ENCODE assay signal across 10 mouse cellular contexts in the genomic region with DNA sequence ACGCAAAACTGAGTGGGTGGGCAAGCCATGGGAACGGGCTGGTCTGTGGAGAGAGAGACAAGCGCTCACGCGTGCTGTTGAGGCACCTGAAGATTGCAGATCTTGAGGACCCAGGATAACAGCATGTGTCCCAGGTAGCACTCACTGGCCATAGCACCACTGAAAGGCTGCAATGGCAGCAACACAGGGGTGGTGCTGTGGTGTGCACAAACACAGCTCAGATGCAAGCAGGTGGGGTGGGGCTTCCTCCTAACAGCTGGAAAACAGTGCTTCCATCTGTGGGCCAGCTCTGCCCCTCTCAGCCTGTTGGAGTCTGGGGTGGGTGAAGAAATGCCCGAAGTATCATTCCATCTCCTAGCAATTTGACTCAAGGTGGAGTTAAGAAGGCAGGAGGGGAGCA. TPM values are rescaled to one million over a fixed set of nuclear protein-coding genes. Genes with fewer than 3 reads are reported as not detected.
DNase-seq lines count a peak whose midpoint lies in the region; ATAC-seq and TF ChIP-seq lines count a peak whose summit lies in the region.
"Had no signal": no experiment of that assay in that cellular context is flagged by ENCODE, and none has a peak within 500 bp of the region (broad histone marks: within the 10 kb centered on the region; RNA-seq: fewer than 3 reads in every experiment).

Bclaf3 (plus strand) TSS at position 301 of the 400 bp plus-strand sequence.

- no peak for ATAC-seq in lung, embryonic 14.5 days (ENCODE audit: insufficient read depth)
- no peak for ATAC-seq in hindbrain, embryonic 11.5 days (ENCODE audit: low FRiP score)
- no peak for ATAC-seq in neural tube, embryonic 12.5 days (ENCODE audit: low FRiP score, low read depth)

- no peak for DNase-seq in adrenal gland, adult 8-10 months
- no peak for DNase-seq in adrenal gland, postnatal 14 days
- no peak for DNase-seq in lung, embryonic 14.5 days
- no peak for DNase-seq in lung, postnatal 10 days
- no peak for DNase-seq in hindbrain, embryonic 11.5 days (ENCODE audit: low spot score)
- DNase-seq in gastrocnemius, adult 18-20 months (ENCODE audit: low spot score), result no peak
- DNase-seq in ovary, adult 18-20 months (ENCODE audit: low spot score), result no peak
- DNase-seq: cerebellum, adult 11 months; right cerebral cortex, postnatal 4 days had no signal

- H3K4me2 ChIP-seq in lung, embryonic 14.5 days, result no peak within 1 kb of the TSS
- no peak within 1 kb of the TSS for H3K4me2 ChIP-seq in hindbrain, embryonic 11.5 days (replicated peaks; ENCODE audit: low read depth, low read length)
- H3K4me2 ChIP-seq in neural tube, embryonic 12.5 days (replicated peaks), result no peak within 1 kb of the TSS

- no peak within 1 kb of the TSS for H3K4me3 ChIP-seq in lung, embryonic 14.5 days (ENCODE audit: low read depth, low read length)
- no peak within 1 kb of the TSS for H3K4me3 ChIP-seq in hindbrain, embryonic 11.5 days (ENCODE audit: low read depth, low read length)
- no peak within 1 kb of the TSS for H3K4me3 ChIP-seq in neural tube, embryonic 12.5 days

- no peak within 1 kb of the TSS for H3K9ac ChIP-seq in lung, embryonic 14.5 days
- no peak within 1 kb of the TSS for H3K9ac ChIP-seq in hindbrain, embryonic 11.5 days (ENCODE audit: low read depth, low read length)
- H3K9ac ChIP-seq in neural tube, embryonic 12.5 days, result no peak within 1 kb of the TSS

- no peaks in the 10 kb centered on the region for H3K9me3 ChIP-seq in lung, embryonic 14.5 days (ENCODE audit: low read depth, low read length)
- no peaks in the 10 kb centered on the region for H3K9me3 ChIP-seq in hindbrain, embryonic 11.5 days (ENCODE audit: control insufficient read depth, low read length)
- no peaks in the 10 kb centered on the region for H3K9me3 ChIP-seq in neural tube, embryonic 12.5 days

- WGBS in lung, embryonic 14.5 days, result 76% methylated on average over 6 of the region's 6 CpGs
- 91% methylated on average over 5 of the region's 6 CpGs for WGBS in hindbrain, embryonic 11.5 days
- WGBS in neural tube, embryonic 12.5 days, result 87% methylated on average over 6 of the region's 6 CpGs

- no peaks in the 10 kb centered on the region for H3K4me1 ChIP-seq in lung, embryonic 14.5 days (ENCODE audit: insufficient read depth)
- no peaks in the 10 kb centered on the region for H3K4me1 ChIP-seq in hindbrain, embryonic 11.5 days (replicated peaks; ENCODE audit: control insufficient read depth, insufficient read depth, low read length)
- no peaks in the 10 kb centered on the region for H3K4me1 ChIP-seq in neural tube, embryonic 12.5 days

- no peaks in the 10 kb centered on the region for H3K36me3 ChIP-seq in lung, embryonic 14.5 days (ENCODE audit: insufficient read depth)
- H3K36me3 ChIP-seq in hindbrain, embryonic 11.5 days (ENCODE audit: control insufficient read depth, insufficient read depth, low read length), result no peaks in the 10 kb centered on the region
- H3K36me3 ChIP-seq in neural tube, embryonic 12.5 days, result no peaks in the 10 kb centered on the region

- no peaks in the 10 kb centered on the region for H3K27me3 ChIP-seq in lung, embryonic 14.5 days (ENCODE audit: insufficient read depth, low read length)
- H3K27me3 ChIP-seq in hindbrain, embryonic 11.5 days (ENCODE audit: control insufficient read depth, insufficient read depth, low read length), result no peaks in the 10 kb centered on the region
- H3K27me3 ChIP-seq in neural tube, embryonic 12.5 days (replicated peaks), result no peaks in the 10 kb centered on the region

- H3K27ac ChIP-seq in lung, embryonic 14.5 days (ENCODE audit: low read depth), result no peak within 1 kb of the TSS
- no peak within 1 kb of the TSS for H3K27ac ChIP-seq in hindbrain, embryonic 11.5 days (ENCODE audit: low read depth, low read length)
- H3K27ac ChIP-seq in neural tube, embryonic 12.5 days, result no peak within 1 kb of the TSS

- TF ChIP-seq CTCF in lung, embryonic 14.5 days (IDR thresholded peaks at IDR 0.05; ENCODE audit: low read depth), result no peak

RNA-seq across cellular contexts. Expression of gene Bclaf3, which starts in this region (rescaled TPM):
- total RNA-seq in adrenal gland, adult 8-10 months (2022), result 10 to 100 TPM in 3 of 4 experiments, 1 to 10 TPM in 1; 8.2 to 12.9 (median 10.6) TPM
- total RNA-seq in adrenal gland, postnatal 14 days (2021), result 9.1 and 13.5 TPM in 2 replicates
- polyA plus RNA-seq in lung, embryonic 14.5 days (2014; fragmentation: Nextera tagmentation; extraction: Ambion mirVana), result 23.4 and 25.4 TPM in 2 replicates
- polyA plus RNA-seq in hindbrain, embryonic 11.5 days (2014; fragmentation: Nextera tagmentation; extraction: Ambion mirVana), result 27.9 and 29.6 TPM in 2 replicates
- 28.5 and 28.7 TPM in 2 replicates for polyA plus RNA-seq in neural tube, embryonic 12.5 days (2016; fragmentation: Nextera tagmentation; extraction: Ambion mirVana)
- total RNA-seq in gastrocnemius, adult 18-20 months (2021), result 1 to 10 TPM; 1.3 to 1.8 TPM
